Mouse (Mus musculus) olfactory bulb, adult 2 months (tissue): ENCODE results near the gene Rad51b. TPM values are rescaled to one million over a fixed set of nuclear protein-coding genes. Genes with fewer than 3 reads are reported as not detected.

ENCODE experiments used
- H3K27ac ChIP-seq: fragments of 200-500 bp; 2 replicates; pipeline ENCODE4 v1.5.1; 2012; ENCODE audit warnings: low read depth, low read length; ENCODE audit not compliant: insufficient read depth
- H3K4me1 ChIP-seq: fragments of 200-500 bp; 2 replicates; pipeline ENCODE4 v1.6.1; 2012; ENCODE audit warnings: low read length; ENCODE audit not compliant: control insufficient read depth, insufficient read depth
- H3K4me3 ChIP-seq: fragments of 200-500 bp; 2 replicates; pipeline ENCODE4 v1.5.1; 2012; ENCODE audit warnings: mild to moderate bottlenecking, low read depth, low read length, moderate library complexity; ENCODE audit not compliant: insufficient read depth
- CTCF ChIP-seq: fragments of 200-500 bp; IDR thresholded peaks from 2 replicates; pipeline ENCODE4 v1.5.1; 2012; ENCODE audit warnings: low read depth, mild to moderate bottlenecking, low read length, moderate library complexity; ENCODE audit not compliant: insufficient read depth
- POLR2A ChIP-seq: fragments of 200-500 bp; IDR thresholded peaks from 2 replicates; pipeline ENCODE4 v1.6.1; 2012; ENCODE audit warnings: mild to moderate bottlenecking, low read depth, low read length, moderate library complexity; ENCODE audit not compliant: insufficient read depth
- WGBS: fragments of 180-500 bp; shearing (Covaris S2); methylation state at CpG from one replicate; pipeline ENCODE4 v1.1.7; 2018; 5-methylcytosine and 5-hydroxymethylcytosine counted together
- polyA plus RNA-seq: library from polyadenylated mRNA; stranded (reverse); fragments of >200 nt; gene quantifications from 2 replicates; pipeline ENCODE4 v1.2.4, GENCODE M21; 2012; ENCODE audit warnings: low replicate concordance; ENCODE audit not compliant: missing spikeins, insufficient read depth, insufficient read length

Rad51b gene
- polyA plus RNA-seq, 1 experiment, result not detected

DNA sequence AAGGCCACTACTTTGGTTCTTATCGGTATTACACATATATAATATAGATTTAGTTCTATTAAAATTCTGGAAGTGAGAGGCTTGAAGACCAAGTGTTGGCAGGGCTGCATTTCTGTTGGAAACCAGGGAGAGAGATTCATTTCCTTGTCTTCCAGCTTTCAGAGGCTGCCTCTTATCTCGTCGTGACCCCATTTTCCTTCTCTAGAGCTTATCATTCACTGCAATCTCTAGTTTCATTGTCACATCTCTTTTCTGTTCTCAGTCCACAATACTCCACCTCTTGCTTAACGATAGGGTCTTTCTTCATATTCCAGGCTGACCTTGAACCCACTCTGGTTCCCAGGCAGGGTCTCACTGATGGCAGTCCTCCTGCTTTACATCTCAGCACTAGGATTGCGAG is 202.7 kb downstream of the Rad51b start:
- WGBS, result 92% methylated on average over 5 of the region's 5 CpGs
- H3K4me3 ChIP-seq, result no peak overlapping the region
- no peaks in the 10 kb centered on the region for H3K4me1 ChIP-seq
- H3K27ac ChIP-seq, result no peak overlapping the region
- TF ChIP-seq POLR2A (no peak), CTCF (no peak)

DNA sequence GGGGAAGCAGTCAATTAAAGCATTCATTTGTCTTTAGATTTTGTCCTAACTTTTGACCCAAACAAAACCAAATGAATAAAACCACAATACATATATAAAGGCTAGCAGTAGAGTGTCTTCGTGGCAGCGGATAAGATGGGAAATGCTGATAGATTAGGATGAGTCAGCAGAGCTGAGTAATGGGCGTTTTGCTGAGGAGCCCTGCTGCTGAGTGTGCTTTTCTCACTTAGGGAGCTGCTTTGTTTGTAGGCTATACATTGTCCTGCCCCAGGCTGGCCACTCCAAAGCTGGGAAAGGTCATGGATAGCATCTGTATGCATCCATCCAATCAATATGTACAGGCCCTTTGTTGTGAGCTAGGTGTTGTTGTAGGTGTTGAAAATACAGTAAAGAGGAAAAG is 204.8 kb downstream of the Rad51b start:
- no peak for TF ChIP-seq POLR2A
- TF ChIP-seq CTCF, result no peak
- no peaks in the 10 kb centered on the region for H3K4me1 ChIP-seq
- no peak overlapping the region for H3K27ac ChIP-seq
- no peak overlapping the region for H3K4me3 ChIP-seq
- WGBS, result 76% methylated on average over 3 of the region's 3 CpGs

DNA sequence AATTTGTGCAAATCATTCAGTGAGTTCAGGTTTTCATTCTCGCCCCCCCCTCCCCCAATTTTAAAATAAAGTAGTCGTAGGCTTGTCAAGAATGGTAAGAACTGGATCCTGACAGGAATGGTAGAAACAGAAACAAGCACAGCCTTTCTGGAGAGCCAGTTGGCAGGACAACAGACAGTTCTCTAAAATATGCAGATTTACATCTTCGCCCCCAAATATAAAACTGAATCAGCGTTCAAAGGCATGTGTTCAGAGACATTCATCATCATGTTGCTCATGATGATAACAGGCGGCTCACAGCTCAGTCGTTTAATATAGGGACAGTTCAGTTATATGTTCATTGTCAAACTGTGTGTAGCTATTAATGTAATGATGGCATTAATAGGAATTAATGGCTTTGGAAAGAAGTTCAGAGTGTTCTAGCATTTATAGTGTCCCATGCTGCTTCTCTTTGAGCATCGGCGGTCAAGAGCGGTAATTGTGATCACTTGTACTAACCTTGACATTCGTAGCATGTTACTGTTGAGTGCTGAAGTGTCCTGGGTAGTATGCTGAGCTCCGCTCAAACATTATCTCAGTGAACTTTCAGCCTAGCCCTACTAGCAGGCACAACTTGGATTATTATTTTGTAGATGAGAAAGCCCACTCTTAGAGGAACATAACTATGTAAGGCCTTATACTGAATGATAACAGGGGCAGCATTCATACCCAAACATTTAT is 205.9 kb downstream of the Rad51b start:
- no peak for TF ChIP-seq POLR2A
- H3K27ac ChIP-seq, result no peak overlapping the region
- WGBS, result 79% methylated on average over 11 of the region's 11 CpGs

DNA sequence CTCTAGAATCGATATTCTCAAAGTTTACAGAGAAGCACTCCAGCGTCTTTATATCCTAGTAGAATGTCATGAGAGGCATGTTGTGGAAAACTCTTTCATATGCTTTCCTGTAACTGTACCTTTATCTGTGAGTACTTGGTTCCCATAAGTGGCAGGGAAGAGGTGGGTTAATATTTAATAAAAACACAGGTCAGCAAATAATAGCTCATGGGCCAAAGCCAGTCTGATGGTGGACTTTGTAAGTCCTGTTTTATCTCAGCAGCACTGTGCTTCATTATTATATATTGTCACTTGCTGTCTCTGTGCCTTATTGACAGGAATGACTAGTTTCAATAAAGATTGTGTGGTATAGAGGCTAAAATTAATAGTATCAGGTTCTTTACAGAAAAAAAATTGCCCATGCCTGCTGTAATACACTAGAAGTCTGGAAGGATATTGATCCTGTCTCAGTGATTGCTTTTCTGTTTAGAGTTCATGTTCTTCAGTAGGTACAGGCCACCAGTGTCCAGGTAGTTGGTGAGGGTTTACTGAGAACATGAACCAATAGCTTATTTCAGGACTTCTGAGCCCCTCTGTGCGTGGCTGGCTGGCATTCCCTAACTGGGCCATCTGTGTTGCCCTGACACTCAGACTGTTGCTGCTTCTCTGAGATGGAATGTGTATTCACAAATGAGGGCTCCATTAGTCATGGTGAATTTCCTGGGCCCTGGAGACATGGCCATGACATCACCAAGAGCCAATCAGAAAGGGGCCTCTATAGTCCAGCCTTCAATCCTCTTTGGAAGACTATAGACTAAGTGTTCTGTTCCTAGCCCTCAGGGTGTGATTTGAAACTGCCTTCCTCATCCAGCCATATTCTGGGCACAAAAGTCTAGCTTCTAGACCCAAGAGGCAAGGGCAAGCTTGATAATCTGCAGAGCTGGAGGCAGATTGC is 206.8 kb downstream of the Rad51b start:
- Histone ChIP-seq H3K4me1 (no peaks in the 10 kb centered on the region), H3K4me3 (no peak overlapping the region), H3K27ac (no peak overlapping the region)
- WGBS, result 88% methylated on average over 3 of the region's 3 CpGs
- no peak for TF ChIP-seq POLR2A
- TF ChIP-seq CTCF, result no peak

More for the DNA sequence above, 205.9 kb downstream of the Rad51b start:
- H3K4me1 ChIP-seq, result no peaks in the 10 kb centered on the region
- H3K4me3 ChIP-seq, result no peak overlapping the region

DNA sequence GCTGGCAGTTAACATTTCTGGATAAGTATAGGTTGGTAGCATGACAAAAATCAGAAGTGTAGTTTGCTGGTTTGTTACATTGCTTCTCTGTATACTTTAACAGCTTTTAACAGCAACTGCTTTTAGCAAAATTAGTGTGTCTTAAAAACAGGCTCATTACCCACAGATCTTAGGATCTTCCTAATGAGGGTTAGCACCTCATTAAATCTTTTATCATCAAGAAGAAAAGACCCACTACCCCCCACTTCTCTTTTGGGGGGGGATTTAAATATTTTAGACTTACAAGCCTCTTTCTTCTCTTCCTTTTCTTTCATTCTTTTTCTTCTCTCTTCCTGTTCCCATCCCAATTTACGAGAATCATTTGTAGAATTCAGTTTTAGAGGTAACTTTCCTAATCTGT is 207.6 kb downstream of the Rad51b start:
- Histone ChIP-seq H3K4me3 (no peak overlapping the region), H3K4me1 (no peaks in the 10 kb centered on the region), H3K27ac (no peak overlapping the region)
- TF ChIP-seq POLR2A, result no peak
- TF ChIP-seq CTCF, result no peak
- WGBS, result 78% methylated on average over 1 of the region's 1 CpGs

DNA sequence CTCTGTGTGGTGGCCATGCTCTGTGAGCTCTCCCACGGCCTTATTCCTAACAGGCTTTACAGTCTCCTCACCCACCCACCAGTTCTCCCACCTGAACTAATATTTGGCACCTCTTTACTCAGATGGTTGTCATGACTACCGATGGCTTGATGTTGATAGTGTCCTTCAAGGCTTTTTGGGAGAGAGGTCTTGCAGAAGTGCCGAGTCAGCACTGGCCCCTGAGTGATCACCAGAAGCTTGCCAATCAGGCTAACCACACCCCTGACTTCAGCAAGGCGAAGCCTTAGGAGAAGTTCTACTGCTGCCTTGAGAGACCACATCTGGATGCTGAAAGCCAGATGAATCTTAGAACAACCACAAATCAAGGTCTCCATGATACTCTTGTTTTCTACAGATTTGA is 209.3 kb downstream of the Rad51b start:
- H3K4me3 ChIP-seq, result no peak overlapping the region
- H3K4me1 ChIP-seq, result peaks cover under 1% of the 10 kb centered on the region; the same call in 1 of the 2 replicates
- no peak overlapping the region for H3K27ac ChIP-seq
- TF ChIP-seq CTCF (no peak), POLR2A (no peak)
- 82% methylated on average over 4 of the region's 4 CpGs for WGBS

DNA sequence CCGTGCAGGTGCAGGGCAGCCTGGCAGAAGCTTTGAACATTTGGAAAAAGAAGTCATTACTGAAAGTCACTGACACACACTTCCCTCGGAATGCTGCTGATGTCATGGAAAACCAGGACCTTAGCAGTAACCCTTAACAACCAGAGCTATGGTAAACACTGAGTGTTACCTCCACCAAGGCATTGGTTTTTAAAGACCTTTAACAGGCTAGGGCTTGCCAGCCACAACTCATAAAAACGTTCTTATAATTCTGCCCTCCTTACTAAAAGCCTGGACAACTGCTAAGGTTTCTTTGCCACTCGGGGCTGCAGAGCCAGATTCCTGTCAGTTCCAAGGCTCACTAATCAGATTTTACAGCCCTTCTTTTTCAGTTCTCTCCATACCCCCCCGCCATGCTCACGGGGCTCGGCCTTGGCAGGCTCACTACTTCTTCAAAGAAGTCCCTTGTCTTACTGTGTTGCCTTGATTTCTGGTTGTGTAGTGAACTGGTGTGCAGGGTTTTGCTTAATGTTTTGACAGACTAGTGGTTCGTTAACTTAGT is 210.1 kb downstream of the Rad51b start:
- WGBS, result 34% methylated on average over 8 of the region's 8 CpGs
- Histone ChIP-seq H3K4me3 (no peak overlapping the region), H3K4me1 (peaks cover 5% of the 10 kb centered on the region), H3K27ac (peak overlapping the region; percentile 24; the same call in 1 of the 2 replicates)
- no peak for TF ChIP-seq CTCF
- no peak for TF ChIP-seq POLR2A

DNA sequence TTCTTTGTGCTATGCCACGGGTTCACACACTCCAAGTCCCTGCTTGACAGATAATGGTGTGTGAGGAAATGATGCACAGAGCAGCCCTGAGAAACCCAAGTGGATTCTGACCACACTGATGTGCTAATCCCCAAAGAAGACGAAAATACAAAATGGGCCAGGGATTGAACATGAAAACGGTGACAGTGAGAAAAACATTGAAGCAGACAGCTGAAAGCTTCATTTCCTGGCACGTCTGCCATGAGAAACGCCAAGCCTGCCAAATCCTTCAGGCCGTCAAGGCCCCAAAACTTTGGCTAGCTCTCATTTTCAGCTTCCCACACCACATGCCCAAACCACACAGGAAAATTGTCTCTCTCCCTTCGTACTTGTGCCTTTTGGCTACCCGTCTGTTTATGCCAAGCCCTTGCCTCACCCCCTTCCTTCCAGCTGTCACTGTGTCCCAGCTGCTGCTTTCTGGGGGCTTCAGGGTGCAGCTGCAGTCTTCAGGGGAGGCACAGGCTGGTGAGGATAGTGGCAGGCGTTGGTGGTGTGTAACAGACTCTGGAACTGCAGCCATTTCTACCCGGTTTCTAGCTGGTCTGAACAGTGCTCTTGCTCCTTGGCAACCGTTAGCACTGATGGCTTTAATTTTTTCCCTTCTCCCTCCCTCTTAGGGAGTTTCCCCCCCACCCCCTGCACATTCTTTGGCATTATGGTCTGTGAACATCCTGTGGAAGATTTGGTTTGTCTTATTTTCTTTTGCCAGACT is 214.5 kb downstream of the Rad51b start:
- H3K4me3 ChIP-seq, result no peak overlapping the region
- peak overlapping the region; percentile 6; the same call in 1 of the 2 replicates for H3K27ac ChIP-seq
- TF ChIP-seq POLR2A (no peak), CTCF (no peak)
- 42% methylated on average over 11 of the region's 11 CpGs for WGBS
- H3K4me1 ChIP-seq, result peaks cover 5% of the 10 kb centered on the region

DNA sequence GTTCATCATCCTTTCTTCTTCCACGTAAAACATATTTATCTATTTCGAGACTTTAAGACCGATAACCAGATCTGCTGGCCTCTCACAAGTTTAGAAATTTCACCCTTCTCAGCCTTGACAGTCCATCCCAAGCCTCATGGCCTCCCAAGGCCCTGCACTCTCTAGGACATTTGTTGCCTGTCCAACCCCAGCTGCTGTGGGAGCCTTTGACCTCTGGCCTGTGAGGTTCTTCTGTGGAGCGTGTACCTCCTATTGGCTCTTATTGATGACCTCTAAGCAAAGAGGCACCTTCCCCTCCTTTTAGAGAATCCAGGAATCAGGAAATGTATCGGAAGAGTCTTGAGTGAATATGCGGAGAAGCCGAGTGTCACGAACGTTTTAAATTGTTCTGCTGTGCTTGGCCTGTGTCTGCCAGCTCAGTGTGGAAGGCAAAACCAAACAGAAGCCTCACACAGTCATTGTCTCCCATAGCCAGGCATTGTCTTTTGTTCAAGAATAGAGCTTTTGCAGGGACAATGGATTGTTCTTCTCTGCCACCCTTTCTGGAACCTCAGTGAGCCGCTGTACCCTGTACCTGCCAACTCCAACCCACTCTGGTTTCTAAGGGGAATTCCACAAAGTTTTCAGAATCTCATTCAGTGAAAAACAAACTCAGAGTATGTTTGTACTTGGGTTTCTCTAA is 215.3 kb downstream of the Rad51b start:
- WGBS, result 71% methylated on average over 10 of the region's 10 CpGs
- no peak overlapping the region for H3K4me3 ChIP-seq
- TF ChIP-seq POLR2A (no peak), CTCF (no peak)
- H3K4me1 ChIP-seq, result peaks cover 5% of the 10 kb centered on the region
- no peak overlapping the region for H3K27ac ChIP-seq
